Mouse (Mus musculus) MEL (cell line): Measurements from ENCODE around the gene Clec16a.

ENCODE experiments used
- CHD1 ChIP-seq: IDR thresholded peaks from 2 replicates; pipeline ENCODE4 v1.6.1; 2012; ENCODE audit warnings: low read depth, mild to moderate bottlenecking, inconsistent platforms, low read length, improper control_type of control experiment
- EP300 ChIP-seq, 2 experiments: IDR thresholded peaks; 2 replicates each; pipeline ENCODE4 v1.6.1; 2011; ENCODE audit warnings: improper control_type of control experiment in 2 of 2, low read length in 2 of 2, low read depth in 1 of 2, mild to moderate bottlenecking in 1 of 2
- JUND ChIP-seq: IDR thresholded peaks from 2 replicates; pipeline ENCODE4 v1.6.1; 2011; ENCODE audit warnings: low read depth, mild to moderate bottlenecking, improper control_type of control experiment, low read length
- UBTF ChIP-seq: IDR thresholded peaks from 2 replicates; pipeline ENCODE4 v1.6.1; 2012; ENCODE audit warnings: low read depth, mild to moderate bottlenecking, inconsistent platforms, low read length, improper control_type of control experiment, moderate library complexity, borderline replicate concordance; ENCODE audit not compliant: insufficient read depth

DNA sequence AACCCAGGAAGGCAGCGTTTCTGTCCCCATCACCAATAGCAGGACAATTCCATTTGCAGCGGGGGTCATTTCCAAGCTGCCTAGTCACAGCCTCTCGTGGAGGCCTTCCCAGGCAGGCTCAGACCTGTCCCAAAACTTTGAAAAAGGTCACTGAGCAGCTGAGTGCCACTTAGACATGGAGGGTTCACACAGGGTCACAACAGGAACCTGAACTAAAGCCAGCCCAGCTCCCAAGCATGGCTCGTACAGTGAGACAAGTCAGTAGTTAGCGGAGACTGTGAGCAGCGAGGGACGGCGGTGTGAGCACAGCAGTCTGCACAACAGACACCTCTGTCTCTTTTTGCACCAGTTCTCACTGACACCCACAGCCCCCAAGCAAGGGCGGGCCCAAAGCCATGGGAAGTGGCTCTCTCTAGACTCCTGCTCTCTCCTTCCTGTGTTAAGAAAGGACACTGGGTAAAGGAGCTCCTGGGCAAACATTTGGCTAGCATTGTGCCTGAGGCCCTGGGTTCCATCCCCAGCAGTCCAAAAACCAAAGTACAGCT lies 194.8 kb downstream of the Clec16a start:
- no peak for TF ChIP-seq CHD1
- no peak for TF ChIP-seq EP300 (IDR thresholded peaks at IDR 0.05; ENCODE audit: low read depth in 1 of 2, low read length in 2 of 2)
- TF ChIP-seq UBTF: no peak
- TF ChIP-seq JUND: no peak
